Mouse (Mus musculus): ENCODE results near the gene Ints3. TPM values are rescaled to one million over a fixed set of nuclear protein-coding genes. Genes with fewer than 3 reads are reported as not detected.

The Ints3 gene
- polyA plus RNA-seq, 1 experiment, result 68.6 TPM

- no peaks in the 10 kb centered on the region for H3K9me3 ChIP-seq (replicated peaks; ENCODE audit: control insufficient read depth, insufficient read depth, low read length, poor library complexity, severe bottlenecking)
- H3K36me3 ChIP-seq (ENCODE audit: control insufficient read depth, insufficient read depth, low read length, poor library complexity, severe bottlenecking), result no peaks in the 10 kb centered on the region
- 0 out of 2 replicates have a peak, but pooled peaks cover 2% of the 10 kb centered on the region for H3K27me3 ChIP-seq (ENCODE audit: control insufficient read depth, insufficient read depth, low read length, poor library complexity, severe bottlenecking)
These were observed 26.9 kb upstream of the Ints3 start for GRCm38 (mm10) chr3:90460315-90460714.

GRCm38 (mm10) chr3:90459727-90460126 lies 26.3 kb upstream of the Ints3 start:
- no peak overlapping the region for H3K9ac ChIP-seq (ENCODE audit: low read depth, poor library complexity, severe bottlenecking)
- TF ChIP-seq CTCF (IDR thresholded peaks at IDR 0.05; ENCODE audit: low read depth, low read length) (no peak), EP300 (IDR thresholded peaks at IDR 0.05; ENCODE audit: insufficient read depth, low read depth, low read length) (no peak), POLR2A (IDR thresholded peaks at IDR 0.05; ENCODE audit: insufficient read depth, low read length) (no peak)
- no peaks in the 10 kb centered on the region for H3K4me1 ChIP-seq (ENCODE audit: control insufficient read depth, insufficient read depth, low read length)
- H3K4me3 ChIP-seq (ENCODE audit: low read depth, low read length), result no peak overlapping the region
- no peak overlapping the region for H3K27ac ChIP-seq (ENCODE audit: insufficient read depth, low read length)
- no peaks in the 10 kb centered on the region for H3K27me3 ChIP-seq (ENCODE audit: control insufficient read depth, insufficient read depth, low read length, poor library complexity, severe bottlenecking)
- no peaks in the 10 kb centered on the region for H3K36me3 ChIP-seq (ENCODE audit: control insufficient read depth, insufficient read depth, low read length, poor library complexity, severe bottlenecking)
- H3K9me3 ChIP-seq (replicated peaks; ENCODE audit: control insufficient read depth, insufficient read depth, low read length, poor library complexity, severe bottlenecking), result no peaks in the 10 kb centered on the region

More at GRCm38 (mm10) chr3:90460315-90460714, 26.9 kb upstream of the Ints3 start:
- Histone ChIP-seq H3K9ac (ENCODE audit: low read depth, poor library complexity, severe bottlenecking) (no peak overlapping the region), H3K4me3 (ENCODE audit: low read depth, low read length) (no peak overlapping the region), H3K27ac (ENCODE audit: insufficient read depth, low read length) (no peak overlapping the region), H3K4me1 (ENCODE audit: control insufficient read depth, insufficient read depth, low read length) (no peaks in the 10 kb centered on the region)
- no peak for TF ChIP-seq POLR2A (IDR thresholded peaks at IDR 0.05; ENCODE audit: insufficient read depth, low read length)
- no peak for TF ChIP-seq CTCF (IDR thresholded peaks at IDR 0.05; ENCODE audit: low read depth, low read length)

- H3K36me3 ChIP-seq (ENCODE audit: control insufficient read depth, insufficient read depth, low read length, poor library complexity, severe bottlenecking), result no peaks in the 10 kb centered on the region
- H3K9me3 ChIP-seq (replicated peaks; ENCODE audit: control insufficient read depth, insufficient read depth, low read length, poor library complexity, severe bottlenecking), result no peaks in the 10 kb centered on the region
- H3K4me1 ChIP-seq (ENCODE audit: control insufficient read depth, insufficient read depth, low read length), result no peaks in the 10 kb centered on the region
- peak overlapping the region; percentile 28 for H3K9ac ChIP-seq (ENCODE audit: low read depth, poor library complexity, severe bottlenecking)
- H3K27me3 ChIP-seq (ENCODE audit: control insufficient read depth, insufficient read depth, low read length, poor library complexity, severe bottlenecking), result no peaks in the 10 kb centered on the region
- peak overlapping the region; percentile 40 for H3K27ac ChIP-seq (ENCODE audit: insufficient read depth, low read length)
- no peak for TF ChIP-seq POLR2A (IDR thresholded peaks at IDR 0.05; ENCODE audit: insufficient read depth, low read length)
- TF ChIP-seq CTCF (IDR thresholded peaks at IDR 0.05; ENCODE audit: low read depth, low read length), result no peak
- no peak for TF ChIP-seq EP300 (IDR thresholded peaks at IDR 0.05; ENCODE audit: insufficient read depth, low read depth, low read length)
- peak overlapping the region; percentile 66 for H3K4me3 ChIP-seq (ENCODE audit: low read depth, low read length)
These were observed 21.5 kb upstream of the Ints3 start for GRCm38 (mm10) chr3:90454931-90455330.

GRCm38 (mm10) chr3:90451396-90452095 lies 18.1 kb upstream of the Ints3 start:
- peak; percentile 40 for TF ChIP-seq POLR2A (IDR thresholded peaks at IDR 0.05; ENCODE audit: insufficient read depth, low read length)
- TF ChIP-seq EP300 (IDR thresholded peaks at IDR 0.05; ENCODE audit: insufficient read depth, low read depth, low read length), result 0 out of 2 replicates have a peak, but pooled peaks have one; percentile 17
- TF ChIP-seq CTCF (IDR thresholded peaks at IDR 0.05; ENCODE audit: low read depth, low read length), result no peak
- Histone ChIP-seq H3K36me3 (ENCODE audit: control insufficient read depth, insufficient read depth, low read length, poor library complexity, severe bottlenecking) (no peaks in the 10 kb centered on the region), H3K9me3 (replicated peaks; ENCODE audit: control insufficient read depth, insufficient read depth, low read length, poor library complexity, severe bottlenecking) (no peaks in the 10 kb centered on the region), H3K4me1 (ENCODE audit: control insufficient read depth, insufficient read depth, low read length) (peaks cover 2% of the 10 kb centered on the region), H3K9ac (ENCODE audit: low read depth, poor library complexity, severe bottlenecking) (peak overlapping the region; percentile 67), H3K4me3 (ENCODE audit: low read depth, low read length) (peak overlapping the region; percentile 71), H3K27ac (ENCODE audit: insufficient read depth, low read length) (peak overlapping the region; percentile 90), H3K27me3 (ENCODE audit: control insufficient read depth, insufficient read depth, low read length, poor library complexity, severe bottlenecking) (no peaks in the 10 kb centered on the region)

GRCm38 (mm10) chr3:90450874-90451273 lies 17.5 kb upstream of the Ints3 start:
- H3K9ac ChIP-seq (ENCODE audit: low read depth, poor library complexity, severe bottlenecking), result peak overlapping the region; percentile 67
- no peak for TF ChIP-seq POLR2A (IDR thresholded peaks at IDR 0.05; ENCODE audit: insufficient read depth, low read length)
- TF ChIP-seq CTCF (IDR thresholded peaks at IDR 0.05; ENCODE audit: low read depth, low read length), result no peak
- TF ChIP-seq EP300 (IDR thresholded peaks at IDR 0.05; ENCODE audit: insufficient read depth, low read depth, low read length), result no peak
- peaks cover 2% of the 10 kb centered on the region for H3K4me1 ChIP-seq (ENCODE audit: control insufficient read depth, insufficient read depth, low read length)
- H3K27me3 ChIP-seq (ENCODE audit: control insufficient read depth, insufficient read depth, low read length, poor library complexity, severe bottlenecking), result no peaks in the 10 kb centered on the region
- H3K4me3 ChIP-seq (ENCODE audit: low read depth, low read length), result peak overlapping the region; percentile 71
- H3K36me3 ChIP-seq (ENCODE audit: control insufficient read depth, insufficient read depth, low read length, poor library complexity, severe bottlenecking), result no peaks in the 10 kb centered on the region
- peak overlapping the region; percentile 90 for H3K27ac ChIP-seq (ENCODE audit: insufficient read depth, low read length)
- no peaks in the 10 kb centered on the region for H3K9me3 ChIP-seq (replicated peaks; ENCODE audit: control insufficient read depth, insufficient read depth, low read length, poor library complexity, severe bottlenecking)

GRCm38 (mm10) chr3:90448626-90449025 lies 15.2 kb upstream of the Ints3 start:
- H3K27ac ChIP-seq (ENCODE audit: insufficient read depth, low read length), result peak overlapping the region; percentile 87

More at GRCm38 (mm10) chr3:90448626-90449025, 15.2 kb upstream of the Ints3 start:
- Histone ChIP-seq H3K4me3 (ENCODE audit: low read depth, low read length) (no peak overlapping the region), H3K27me3 (ENCODE audit: control insufficient read depth, insufficient read depth, low read length, poor library complexity, severe bottlenecking) (no peaks in the 10 kb centered on the region), H3K36me3 (ENCODE audit: control insufficient read depth, insufficient read depth, low read length, poor library complexity, severe bottlenecking) (no peaks in the 10 kb centered on the region), H3K9ac (ENCODE audit: low read depth, poor library complexity, severe bottlenecking) (peak overlapping the region; percentile 27; the same call in 1 of the 2 replicates), H3K9me3 (replicated peaks; ENCODE audit: control insufficient read depth, insufficient read depth, low read length, poor library complexity, severe bottlenecking) (no peaks in the 10 kb centered on the region), H3K4me1 (ENCODE audit: control insufficient read depth, insufficient read depth, low read length) (peaks cover 2% of the 10 kb centered on the region)
- TF ChIP-seq EP300 (IDR thresholded peaks at IDR 0.05; ENCODE audit: insufficient read depth, low read depth, low read length) (no peak), CTCF (IDR thresholded peaks at IDR 0.05; ENCODE audit: low read depth, low read length) (no peak), POLR2A (IDR thresholded peaks at IDR 0.05; ENCODE audit: insufficient read depth, low read length) (no peak)

Measured in ES-Bruce4 (cell line).